Mouse (Mus musculus) cortical plate, adult 2 months (tissue): ENCODE data around the gene Rhbdf1.

Experiments used
- CTCF ChIP-seq: fragments of 200-500 bp; IDR thresholded peaks from 2 replicates; pipeline ENCODE4 v1.5.1; 2011; ENCODE audit warnings: mild to moderate bottlenecking, control low read depth, low read length; ENCODE audit not compliant: insufficient read depth; ENCODE audit errors: extremely low read depth
- POLR2A ChIP-seq: fragments of 200-500 bp; IDR thresholded peaks from 2 replicates; pipeline ENCODE4 v1.6.1; 2011; ENCODE audit warnings: mild to moderate bottlenecking, low read length, control low read depth; ENCODE audit not compliant: insufficient read depth; ENCODE audit errors: extremely low read depth

- TF ChIP-seq CTCF (no peak), POLR2A (no peak)
Observed at GRCm38 (mm10) chr11:32271178-32271577, 49.1 kb upstream of the Rhbdf1 start.
